Mouse (Mus musculus) G1E (cell line): ENCODE measurements around the gene Adgrb3.

Experiments
- CTCF ChIP-seq: IDR thresholded peaks from 2 replicates; pipeline ENCODE4 v1.5.1; 2012; ENCODE audit warnings: low read depth, low read length, inconsistent platforms, mixed read lengths
- GATA1 ChIP-seq: IDR thresholded peaks from 2 replicates; pipeline ENCODE4 v1.6.1; 2012; ENCODE audit warnings: borderline replicate concordance, low read length, inconsistent platforms, mixed read lengths
- POLR2AphosphoS5 ChIP-seq: IDR thresholded peaks from 2 replicates; pipeline ENCODE4 v1.6.1; 2012; ENCODE audit warnings: low read depth, low read length, inconsistent platforms; ENCODE audit not compliant: insufficient replicate concordance
- TAL1 ChIP-seq: conservative IDR thresholded peaks from 2 replicates; pipeline ENCODE4 v1.6.1; 2012; ENCODE audit warnings: low read depth, low read length, inconsistent platforms, mixed read lengths

GRCm38 (mm10) chr1:25827436-25827835 is 2.1 kb downstream of the Adgrb3 start:
- TF ChIP-seq POLR2AphosphoS5 (no peak), CTCF (no peak), TAL1 (no peak), GATA1 (no peak)
